Mouse (Mus musculus) adrenal gland, adult 18-20 months (tissue): ENCODE results near the gene Olfr777. TPM values are rescaled to one million over a fixed set of nuclear protein-coding genes. Genes with fewer than 3 reads are reported as not detected.
"Not testable (repeated sequence)": the region's sequence is repeated elsewhere in the genome, so short reads cannot be mapped to it uniquely, and the experiment has no call there.

Source experiments
- DNase-seq, 2 experiments: peaks; one replicate each; pipeline ENCODE4 v3.0.0; 2021 to 2022; ENCODE audit warnings: low spot score in 2 of 2
- long read RNA-seq, 2 experiments: library from polyadenylated mRNA; stranded (forward); transcript quantifications; one replicate each; pipeline ENCODE4 v2.0.0; 2021
- total RNA-seq, 2 experiments: library from RNA; stranded (reverse); gene quantifications; 1 replicate in 1 of 2; 2 replicates in 1 of 2; pipeline ENCODE4 v1.2.3; 2021

The Olfr777 gene
- total RNA-seq, result not detected
- long read RNA-seq, experiment 1, result 0 reads
- long read RNA-seq, experiment 2, result 0 reads

DNA sequence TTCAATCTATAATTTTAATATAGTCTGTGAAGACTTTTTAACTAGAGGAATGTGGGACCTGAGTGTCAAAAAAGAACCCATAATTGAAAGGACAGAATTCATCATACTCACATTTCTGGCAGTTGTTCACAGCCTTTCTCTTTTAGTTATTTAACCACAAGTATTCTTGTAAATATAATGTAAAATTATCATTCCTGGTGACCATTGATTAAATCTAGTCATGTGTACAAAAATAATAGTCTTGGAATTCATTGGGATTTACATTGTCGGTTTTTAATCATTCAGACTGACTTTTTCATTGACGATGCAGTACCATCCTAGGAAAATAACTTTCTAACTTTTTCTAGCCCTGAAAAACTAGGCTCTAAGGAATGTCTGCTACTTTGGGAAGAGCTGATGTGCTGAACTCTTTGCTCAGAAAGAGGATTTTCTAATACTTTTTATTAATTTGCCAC is at the start of gene Olfr777:
Gene Olfr777, minus strand, starts transcription at position 405 of the 455 bp plus-strand sequence.
- no peak for DNase-seq

DNA sequence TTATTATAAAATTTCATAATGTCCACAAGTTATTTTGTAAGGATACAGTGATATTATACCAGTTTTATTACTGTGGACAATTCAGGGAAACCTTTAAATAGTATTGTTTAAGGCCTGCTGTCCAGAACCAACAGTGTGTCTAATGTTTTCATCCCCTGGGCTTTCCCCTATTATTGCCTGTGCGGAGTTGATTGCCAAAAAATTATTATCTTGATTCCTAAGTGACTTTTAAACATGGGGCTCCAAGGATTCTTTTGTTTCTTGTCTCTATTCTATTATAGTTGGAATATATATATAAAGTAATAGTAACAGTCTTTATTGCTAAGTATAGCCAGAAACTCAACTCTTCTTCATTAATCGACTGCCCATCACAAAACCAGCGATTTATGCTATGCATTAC is 46.5 kb upstream of the Olfr777 start, which contains the start of gene Olfr780:
Gene Olfr780, plus strand, starts transcription at position 301 of the 400 bp plus-strand sequence.
- DNase-seq, result no peak

DNA sequence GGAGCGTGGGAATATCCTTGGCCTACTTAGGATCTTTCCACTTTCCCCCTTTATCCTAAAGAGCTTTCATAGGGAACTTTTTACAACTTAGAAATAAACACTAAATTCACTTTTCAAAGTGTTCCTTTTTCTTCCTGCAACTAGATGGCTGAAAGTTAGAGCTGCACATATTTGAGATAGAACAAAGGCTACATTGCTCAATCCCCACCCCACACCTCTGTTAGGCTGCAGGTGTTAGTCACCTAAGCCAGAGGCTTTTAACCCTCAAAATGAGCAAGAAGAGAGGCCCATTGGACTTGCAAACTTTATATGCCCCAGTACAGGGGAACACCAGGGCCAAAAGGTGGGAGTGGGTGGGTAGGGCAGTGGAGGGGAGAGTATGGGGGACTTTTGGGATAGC is 42.2 kb upstream of the Olfr777 start:
- not testable (repeated sequence) for DNase-seq

DNA sequence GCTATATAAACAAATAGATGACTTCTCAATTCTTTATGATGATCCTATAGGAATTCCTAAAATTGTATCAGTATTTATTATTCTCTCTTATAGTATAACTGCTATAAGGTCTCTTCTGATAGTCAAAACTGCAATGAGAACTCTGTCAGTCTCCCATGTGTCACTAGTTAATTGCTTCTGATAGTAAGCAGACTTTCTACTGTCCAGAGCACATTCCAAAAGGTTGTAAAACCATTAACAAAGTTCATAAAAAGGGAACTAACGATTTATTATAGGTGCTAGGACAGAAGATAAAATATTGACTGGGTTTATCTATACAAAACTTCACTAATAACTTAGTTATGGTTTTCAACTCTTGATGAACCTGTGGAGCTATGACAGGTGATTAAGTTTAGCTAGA is 41.7 kb upstream of the Olfr777 start:
- DNase-seq, result not testable (repeated sequence)

DNA sequence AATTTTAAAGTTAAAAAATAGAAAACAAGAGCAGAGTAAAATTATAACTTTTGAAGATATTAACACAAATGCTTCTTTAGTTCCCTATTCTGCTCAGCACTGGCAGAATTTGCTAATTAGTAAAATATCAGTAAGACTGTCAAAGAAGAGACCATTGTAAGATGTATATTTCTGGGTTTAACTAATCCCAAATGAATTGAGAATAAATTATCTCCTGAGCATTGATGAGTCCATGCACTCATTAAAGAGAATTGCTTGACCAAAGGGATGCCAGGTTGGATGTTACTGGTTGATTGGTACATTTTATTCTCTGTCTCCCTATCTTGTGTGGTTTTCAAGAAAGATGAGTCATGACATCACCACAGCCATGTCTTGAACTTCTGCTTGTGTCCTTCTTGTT is 12.5 kb downstream of the Olfr777 start, which contains the start of gene Olfr776:
Gene Olfr776, plus strand, starts transcription at position 301 of the 400 bp plus-strand sequence.
- DNase-seq, result no peak

DNA sequence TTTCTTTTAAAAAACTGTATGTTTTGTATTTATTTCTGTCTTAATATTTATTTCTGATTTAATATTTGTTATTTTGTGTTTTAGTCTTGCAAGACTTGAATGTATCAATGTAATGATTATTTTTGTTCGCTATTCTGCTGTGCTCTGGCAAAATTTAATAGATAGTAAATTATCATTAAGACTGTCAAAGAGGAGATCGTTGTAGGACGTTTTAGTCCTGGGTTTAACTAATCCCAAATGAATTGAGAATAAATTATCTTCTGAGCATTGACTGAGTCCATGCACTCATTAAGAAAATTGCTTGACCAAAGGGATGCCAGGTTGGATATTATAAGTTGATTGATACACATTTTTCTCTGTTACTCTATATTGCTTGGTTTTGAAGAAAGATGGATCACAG is 23.2 kb downstream of the Olfr777 start, which contains the start of gene Olfr775:
Gene Olfr775, plus strand, starts transcription at position 301 of the 400 bp plus-strand sequence.
- no peak for DNase-seq

DNA sequence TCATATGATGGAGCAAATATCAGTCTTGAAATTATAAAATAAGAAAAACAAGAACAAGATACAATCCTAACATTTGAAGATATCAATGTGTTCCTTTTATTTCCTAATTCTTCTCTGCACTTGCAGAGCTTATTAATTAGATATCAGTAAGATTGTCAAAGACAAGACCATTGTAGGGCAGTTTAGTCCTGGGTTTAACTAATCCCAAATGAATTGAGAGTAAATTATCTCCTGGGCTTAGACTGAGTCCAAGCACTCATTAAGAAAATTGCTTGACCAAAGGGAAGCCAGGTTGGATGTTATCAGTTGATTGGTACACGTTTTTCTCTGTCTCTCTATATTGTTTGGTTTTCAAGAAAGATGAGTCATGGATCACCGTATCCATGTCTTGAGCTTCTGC is 35.4 kb downstream of the Olfr777 start, which contains the start of gene Olfr774:
Gene Olfr774, plus strand, starts transcription at position 301 of the 400 bp plus-strand sequence.
- no peak for DNase-seq

DNA sequence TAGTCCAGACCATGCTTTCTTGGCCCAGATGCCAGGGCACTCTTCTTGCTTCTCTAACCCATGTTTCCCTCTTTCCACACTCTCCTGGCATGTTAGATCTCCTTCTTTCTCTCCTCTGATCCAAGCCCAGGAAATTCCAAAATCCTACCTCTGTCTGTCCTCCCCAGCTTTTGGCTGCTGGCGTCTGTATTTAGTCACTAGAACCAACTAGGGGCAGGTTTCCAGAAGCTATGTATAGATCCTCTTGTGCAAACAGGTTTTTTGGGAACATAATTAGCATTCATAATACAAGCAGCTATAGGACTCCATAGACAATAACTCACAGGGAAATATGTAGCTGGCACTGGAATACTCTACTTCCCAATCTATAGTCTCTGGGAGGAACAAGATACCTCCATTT is 40.5 kb downstream of the Olfr777 start:
- DNase-seq, result no peak

Other genes starting within 250 kb of the Olfr777 start
- not detected for gene Olfr764-ps1, start 231.6 kb downstream of the Olfr777 start, total RNA-seq
- not detected for gene Olfr765, start 221.5 kb downstream of the Olfr777 start, total RNA-seq
- not detected for gene Olfr766-ps1, start 202.5 kb downstream of the Olfr777 start, total RNA-seq
- gene Olfr767, start 188.6 kb downstream of the Olfr777 start, total RNA-seq, result not detected
- not detected for gene Olfr768, start 172.1 kb downstream of the Olfr777 start, total RNA-seq
- gene Olfr769, start 153.6 kb downstream of the Olfr777 start, total RNA-seq, result not detected
- not detected for gene Olfr770, start 132.5 kb downstream of the Olfr777 start, total RNA-seq
- not detected for gene Olfr771, start 106.7 kb downstream of the Olfr777 start, total RNA-seq
- not detected for gene Olfr772, start 93.6 kb downstream of the Olfr777 start, total RNA-seq
- gene Olfr773, start 84.1 kb downstream of the Olfr777 start, total RNA-seq, result not detected
- not detected for gene Olfr774, start 35.3 kb downstream of the Olfr777 start, total RNA-seq
- gene Olfr775, start 23.1 kb downstream of the Olfr777 start, total RNA-seq, result not detected
- not detected for gene Olfr776, start 12.4 kb downstream of the Olfr777 start, total RNA-seq
- not detected for gene Olfr780, start 46.6 kb upstream of the Olfr777 start, total RNA-seq
- not detected for gene Olfr781, start 57.4 kb upstream of the Olfr777 start, total RNA-seq
- not detected for gene Olfr782, start 77.4 kb upstream of the Olfr777 start, total RNA-seq
- gene Olfr784, start 112.6 kb upstream of the Olfr777 start, total RNA-seq, result not detected
- gene Olfr785, start 133.9 kb upstream of the Olfr777 start, total RNA-seq, result not detected
- not detected for gene Olfr786, start 155.8 kb upstream of the Olfr777 start, total RNA-seq
- gene Olfr787, start 190.4 kb upstream of the Olfr777 start, total RNA-seq, result not detected
- gene Olfr788, start 199.5 kb upstream of the Olfr777 start, total RNA-seq, result not detected
- not detected for gene Olfr789, start 213.3 kb upstream of the Olfr777 start, total RNA-seq
- gene Olfr790, start 227.0 kb upstream of the Olfr777 start, total RNA-seq, result not detected